Mouse (Mus musculus): ENCODE measurements around the gene Kif26b.

The Kif26b gene

GRCm38 (mm10) chr1:178528431-178529351, at the start of gene Kif26b:
Kif26b (plus strand) TSS chr1:178529125.
- DNase-seq (ENCODE audit: low spot score) = peak; percentile 51

- DNase-seq (ENCODE audit: low spot score) = no peak
Observed at GRCm38 (mm10) chr1:178483854-178484253, 45.1 kb upstream of the Kif26b start.

GRCm38 (mm10) chr1:178485138-178485867, 43.6 kb upstream of the Kif26b start:
- DNase-seq (ENCODE audit: low spot score) = no peak

GRCm38 (mm10) chr1:178485868-178486220, 43.1 kb upstream of the Kif26b start:
- no peak for DNase-seq (ENCODE audit: low spot score)

- no peak for DNase-seq (ENCODE audit: low spot score)
Observed at GRCm38 (mm10) chr1:178486828-178487227, 42.1 kb upstream of the Kif26b start.

GRCm38 (mm10) chr1:178489127-178489526, 39.8 kb upstream of the Kif26b start:
- peak; percentile 33 for DNase-seq (ENCODE audit: low spot score)

- DNase-seq (ENCODE audit: low spot score) = no peak
Observed at GRCm38 (mm10) chr1:178491733-178492132, 37.2 kb upstream of the Kif26b start.

GRCm38 (mm10) chr1:178492493-178492892, 36.4 kb upstream of the Kif26b start:
- no peak for DNase-seq (ENCODE audit: low spot score)

- no peak for DNase-seq (ENCODE audit: low spot score)
Observed at GRCm38 (mm10) chr1:178496186-178496585, 32.7 kb upstream of the Kif26b start.

GRCm38 (mm10) chr1:178496841-178497240, 32.1 kb upstream of the Kif26b start:
- DNase-seq (ENCODE audit: low spot score) = peak; percentile 43

- no peak for DNase-seq (ENCODE audit: low spot score)
Observed at GRCm38 (mm10) chr1:178506938-178507337, 22.0 kb upstream of the Kif26b start.

GRCm38 (mm10) chr1:178512323-178513031, 16.4 kb upstream of the Kif26b start:
- DNase-seq (ENCODE audit: low spot score) = no peak

- no peak for DNase-seq (ENCODE audit: low spot score)
Observed at GRCm38 (mm10) chr1:178513954-178514353, 15.0 kb upstream of the Kif26b start.

- DNase-seq (ENCODE audit: low spot score) = no peak
Observed at GRCm38 (mm10) chr1:178515839-178516238, 13.1 kb upstream of the Kif26b start.

- DNase-seq (ENCODE audit: low spot score) = no peak
Observed at GRCm38 (mm10) chr1:178522389-178522788, 6.5 kb upstream of the Kif26b start.

- DNase-seq (ENCODE audit: low spot score) = no peak
Observed at GRCm38 (mm10) chr1:178523152-178523551, 5.8 kb upstream of the Kif26b start.

- peak; percentile 95 for DNase-seq (ENCODE audit: low spot score)
Observed at GRCm38 (mm10) chr1:178527185-178527546, 1.8 kb upstream of the Kif26b start.

- peak; percentile 42 for DNase-seq (ENCODE audit: low spot score)
Observed at GRCm38 (mm10) chr1:178527547-178528361, 1.2 kb upstream of the Kif26b start.

GRCm38 (mm10) chr1:178529512-178530300, 781 bp downstream of the Kif26b start:
- peak; percentile 51 for DNase-seq (ENCODE audit: low spot score)

GRCm38 (mm10) chr1:178530301-178531078, 1.6 kb downstream of the Kif26b start:
- peak; percentile 84 for DNase-seq (ENCODE audit: low spot score)

Measured in retina, embryonic 14.5 days (tissue).